Mouse (Mus musculus) fibroblast of lung, adult 2 months (primary cell): Measurements from ENCODE around the gene Tspoap1.

Experiments used
- DNase-seq: peaks from one replicate; pipeline ENCODE4 v3.0.0-alpha.2; 2011; ENCODE audit warnings: low read depth

Tspoap1 gene

GRCm38 (mm10) chr11:87814831-87815230 lies 54.5 kb downstream of the Tspoap1 start:
- DNase-seq: no peak

DNA sequence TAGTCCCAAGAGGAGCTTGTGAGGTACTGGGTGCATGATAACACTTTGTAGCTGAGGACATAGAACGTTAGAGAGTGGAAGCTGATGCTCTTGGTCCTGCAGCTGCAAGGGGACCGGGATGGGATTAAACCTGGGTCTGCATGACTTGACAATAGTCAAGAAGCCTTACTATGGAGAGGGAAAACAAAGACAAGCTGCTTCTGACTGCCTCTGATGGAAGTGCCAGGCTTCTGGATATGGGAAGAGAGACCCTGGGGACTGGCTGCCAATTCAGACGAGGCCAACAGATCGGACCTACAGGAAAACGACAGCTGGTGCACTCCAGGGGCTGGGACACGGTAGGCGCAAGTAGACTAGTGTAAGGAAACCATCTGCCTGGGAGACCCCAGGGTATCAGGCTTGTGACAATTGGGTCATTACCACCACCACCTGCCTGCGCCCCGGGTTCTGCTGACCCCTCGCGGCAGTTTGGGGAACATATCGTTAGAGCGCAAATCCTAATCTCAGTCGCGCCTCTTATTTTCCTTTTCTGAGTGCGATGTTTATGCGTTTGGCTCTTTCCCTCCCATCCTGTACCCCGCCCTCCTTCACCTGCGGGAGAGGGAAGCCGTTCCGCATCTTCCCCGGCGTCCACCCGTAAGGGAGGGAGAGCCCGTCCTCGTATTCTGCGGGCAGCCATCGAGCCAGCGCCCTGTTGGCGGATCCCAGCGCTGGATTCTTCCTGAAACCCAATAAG lies 56.5 kb downstream of the Tspoap1 start:
- DNase-seq: no peak

GRCm38 (mm10) chr11:87817443-87817773 lies 57.1 kb downstream of the Tspoap1 start:
- DNase-seq: no peak

GRCm38 (mm10) chr11:87821502-87821901 lies 61.2 kb downstream of the Tspoap1 start:
- no peak for DNase-seq

DNA sequence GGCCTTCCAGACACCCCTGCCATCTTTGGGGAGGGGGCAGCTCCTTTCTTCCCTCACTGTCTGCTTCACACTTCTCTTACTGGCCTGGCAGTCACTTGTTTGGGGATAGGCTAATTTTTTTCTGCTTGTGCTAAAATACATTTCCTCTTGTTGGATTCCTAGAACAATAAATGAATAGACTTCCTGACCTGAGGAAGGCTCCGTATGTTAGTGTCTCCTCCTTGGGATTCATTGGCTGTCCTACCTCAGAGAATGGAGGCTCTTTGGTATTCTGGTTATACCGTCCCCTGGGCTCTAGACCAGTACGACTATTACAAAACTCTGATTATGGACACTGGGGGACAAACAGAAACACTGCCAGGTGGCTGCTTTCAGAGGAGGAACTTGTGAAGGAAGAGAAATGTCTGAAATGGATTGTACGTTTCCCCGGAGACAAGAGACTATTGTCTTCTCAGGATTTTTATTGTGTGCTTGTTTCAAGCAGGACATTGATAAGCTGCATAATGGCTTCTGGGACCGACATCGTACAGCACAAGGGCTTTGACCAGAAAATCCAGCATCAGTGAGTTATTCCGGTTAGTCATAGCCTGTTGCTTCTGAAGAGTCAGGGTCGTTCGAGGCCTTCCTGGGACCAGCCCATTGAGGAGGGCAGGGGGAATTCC lies 68.0 kb downstream of the Tspoap1 start, which contains the start of gene Lpo:
TSS of gene Lpo (minus strand) at position 51 of the 662 bp plus-strand sequence.
- DNase-seq: no peak
